Mouse (Mus musculus) right cerebral cortex, postnatal 10 days (tissue): ENCODE results near the gene Camta1.

Experiments
- DNase-seq, 2 experiments: peaks; one replicate each; pipeline ENCODE4 v3.0.0; 2021; ENCODE audit warnings: low spot score in 2 of 2

Gene Camta1

DNA sequence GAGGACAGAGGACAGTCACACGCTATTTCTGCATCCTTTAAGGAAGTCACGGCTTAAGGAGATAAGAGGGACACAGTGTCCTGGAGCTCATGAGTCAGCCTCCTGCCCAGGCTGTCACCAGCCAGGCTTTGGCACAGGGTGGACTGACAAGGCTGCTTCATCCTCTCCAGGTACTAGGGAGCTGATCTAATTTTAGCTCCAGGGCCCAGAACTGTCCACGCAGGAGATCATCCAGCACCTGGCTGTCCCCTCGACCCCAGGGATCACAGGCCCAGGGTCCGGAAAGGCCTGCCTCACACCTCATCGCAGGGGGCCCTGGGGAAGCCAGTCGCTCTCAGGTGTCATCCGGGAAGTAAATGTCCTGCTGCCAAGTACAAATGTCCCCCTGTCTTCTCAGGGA is 341.6 kb downstream of the Camta1 start:
- DNase-seq = no peak

DNA sequence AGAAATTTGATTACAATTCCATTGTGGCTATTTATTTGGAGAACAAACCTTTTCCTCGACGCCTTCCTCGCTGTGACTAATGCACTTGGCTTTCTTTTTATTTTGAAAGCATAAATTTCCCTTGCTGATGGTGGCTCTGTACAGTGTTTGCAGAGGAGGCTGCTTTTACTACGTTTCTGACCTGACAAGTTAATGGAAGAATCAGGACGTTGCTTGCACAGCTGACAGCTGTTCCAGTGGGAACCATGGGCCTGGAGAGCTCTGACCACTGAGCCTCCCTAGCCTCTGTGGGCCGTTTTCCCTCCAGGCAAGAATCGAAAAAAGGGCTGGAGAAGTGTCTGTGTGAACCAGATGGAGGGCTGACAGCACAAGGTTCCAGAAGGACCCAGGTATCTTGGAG is 342.7 kb downstream of the Camta1 start:
- no peak for DNase-seq

DNA sequence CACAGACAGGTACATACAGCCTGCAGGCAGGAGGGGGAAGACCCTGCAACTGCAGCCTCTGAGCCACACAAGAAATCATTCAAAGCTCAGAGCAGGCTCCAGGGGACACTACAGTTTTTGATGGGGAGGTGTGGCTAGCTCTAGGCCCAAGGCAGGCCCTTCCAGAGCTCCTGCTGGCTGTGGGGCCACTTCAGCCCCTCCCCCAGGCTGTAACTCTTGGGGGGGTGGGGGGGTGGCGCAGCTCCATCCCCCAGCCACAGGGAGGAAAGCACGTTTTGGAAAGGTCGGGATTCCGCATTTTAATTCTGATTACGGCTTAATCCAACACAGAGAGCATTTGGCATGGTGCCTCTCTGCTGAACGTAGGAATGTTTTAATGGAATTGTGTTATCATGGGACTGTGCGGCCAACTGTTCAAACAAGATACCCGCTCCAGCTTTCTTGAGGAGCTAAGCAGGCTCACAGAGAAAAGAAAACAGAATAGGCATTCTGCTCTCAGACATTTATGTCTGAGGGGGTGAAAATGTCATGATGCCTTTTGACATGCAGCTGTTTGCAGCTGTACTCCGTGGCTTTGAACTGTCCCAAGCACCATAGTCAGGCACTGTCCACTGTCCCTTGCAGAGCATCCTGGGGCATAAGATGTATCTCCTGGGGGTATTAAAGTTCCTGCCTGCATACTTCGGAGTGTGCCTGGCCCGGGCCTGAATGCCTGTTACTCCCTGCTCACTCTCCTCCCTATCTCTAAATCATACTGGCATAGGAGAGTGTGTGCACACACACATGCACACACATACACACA is 344.5 kb downstream of the Camta1 start:
- DNase-seq = peak in 1 of 2 experiments; percentile 47

DNA sequence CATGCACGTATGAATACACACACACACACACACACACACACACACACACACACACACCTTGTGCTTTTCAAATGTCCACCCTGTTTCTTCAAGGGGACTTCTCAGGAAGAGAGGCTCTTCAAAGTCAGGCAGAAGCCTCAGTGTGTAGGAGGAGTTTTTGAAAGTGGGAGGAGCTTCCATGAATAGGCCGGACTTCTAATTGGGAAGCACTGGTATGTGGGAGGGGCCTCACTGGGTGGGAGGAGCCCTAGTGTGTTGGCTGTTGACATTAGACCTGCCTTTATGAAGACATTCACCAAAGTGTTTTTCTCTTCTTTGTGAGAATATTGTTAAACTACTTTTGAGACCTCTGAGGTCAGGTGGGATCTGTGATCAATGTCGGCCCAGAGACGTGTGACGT is 346.4 kb downstream of the Camta1 start:
- DNase-seq = no peak

DNA sequence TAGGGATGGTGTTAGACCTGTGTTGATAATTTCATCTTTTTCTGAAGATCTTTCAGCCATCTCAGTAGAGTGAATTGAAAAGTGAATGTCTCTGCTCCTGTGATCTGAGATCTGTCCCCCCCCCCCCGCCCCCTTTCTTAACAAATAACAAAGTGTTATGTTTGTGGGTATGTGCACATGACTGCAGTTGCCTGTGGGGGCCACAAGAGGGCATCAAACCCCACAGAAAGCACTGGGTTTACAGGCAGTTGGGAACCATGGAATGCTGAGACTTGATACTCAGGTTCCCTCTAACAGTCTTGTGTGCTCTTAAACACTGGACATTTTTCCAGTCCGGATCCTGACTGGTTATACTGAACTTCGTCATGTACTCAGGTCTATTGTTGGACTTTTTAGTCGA is 350.6 kb downstream of the Camta1 start:
- no peak for DNase-seq

DNA sequence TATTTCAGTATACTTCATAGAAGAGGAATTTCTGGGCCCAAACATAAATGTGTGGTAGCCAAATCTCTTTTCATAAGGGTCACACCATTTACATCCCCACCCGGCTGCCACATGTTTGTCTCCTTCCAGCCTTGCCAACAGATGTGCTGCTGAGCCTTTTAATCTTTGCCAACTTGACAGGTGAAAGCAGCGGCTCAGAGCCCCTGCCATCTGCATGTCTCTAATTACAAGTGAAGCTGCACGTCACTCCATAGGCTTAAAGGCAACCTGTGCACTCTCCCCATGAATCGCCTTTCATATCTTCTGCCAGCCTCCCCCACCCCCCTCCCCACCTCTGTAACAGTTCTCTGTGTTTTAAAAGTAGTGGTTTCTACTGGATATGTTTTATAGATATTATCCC is 351.3 kb downstream of the Camta1 start:
- DNase-seq = no peak

DNA sequence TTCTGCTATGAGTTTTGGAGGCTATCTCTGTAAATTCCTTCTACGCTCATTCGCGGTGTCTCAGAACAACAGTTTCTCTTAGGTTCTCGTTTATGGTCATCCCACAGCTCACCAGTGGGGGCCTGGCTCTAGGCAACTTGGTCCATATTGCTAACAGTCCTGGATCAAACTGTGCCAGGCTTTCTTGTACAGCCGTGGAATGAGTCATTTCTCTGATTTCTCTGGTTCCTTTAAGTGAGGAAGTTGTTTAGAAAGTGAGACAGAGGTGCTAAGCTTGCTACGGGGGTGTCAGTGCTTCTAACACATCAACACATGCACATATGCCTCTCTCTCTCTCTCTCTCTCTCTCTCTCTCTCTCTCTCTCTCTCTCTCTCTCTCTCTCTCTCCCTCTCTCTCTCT is 355.0 kb downstream of the Camta1 start:
- DNase-seq = no peak

DNA sequence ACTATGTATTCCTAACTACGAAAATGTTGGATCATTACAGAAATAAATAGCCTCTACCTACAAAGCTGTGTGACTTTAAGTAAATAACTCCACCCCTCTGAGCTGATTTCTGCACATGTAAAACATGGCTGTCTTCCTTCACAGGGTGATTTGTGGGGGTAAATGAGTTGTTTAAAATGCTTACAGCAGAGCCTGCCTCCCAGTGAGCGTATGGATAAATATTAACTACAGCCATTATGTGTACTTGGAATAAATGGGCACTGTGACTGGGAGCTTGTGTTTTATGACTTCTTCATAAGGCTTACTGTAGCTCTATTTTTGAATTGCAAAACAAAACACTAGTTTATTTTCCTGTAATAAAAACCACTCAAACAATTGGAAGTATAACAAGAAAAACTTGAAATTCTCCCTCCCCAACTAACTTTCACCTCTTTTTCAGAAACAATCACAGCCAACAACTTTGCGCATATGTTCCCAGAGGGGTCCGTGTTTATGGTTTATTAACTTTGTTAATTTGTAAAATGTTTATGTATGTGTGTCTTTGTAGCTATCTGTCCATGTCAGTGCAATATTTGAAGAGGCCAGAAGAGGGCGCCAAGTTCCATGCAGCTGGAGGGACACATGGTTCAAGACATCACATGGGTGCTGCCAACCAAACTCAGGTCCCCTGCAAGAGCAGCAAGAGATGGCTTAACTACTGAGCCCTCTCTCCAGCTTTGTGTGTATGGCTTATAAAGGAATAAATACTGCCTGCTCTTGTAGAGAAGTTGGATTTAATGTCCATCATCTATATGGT is 363.0 kb downstream of the Camta1 start:
- DNase-seq = no peak

DNA sequence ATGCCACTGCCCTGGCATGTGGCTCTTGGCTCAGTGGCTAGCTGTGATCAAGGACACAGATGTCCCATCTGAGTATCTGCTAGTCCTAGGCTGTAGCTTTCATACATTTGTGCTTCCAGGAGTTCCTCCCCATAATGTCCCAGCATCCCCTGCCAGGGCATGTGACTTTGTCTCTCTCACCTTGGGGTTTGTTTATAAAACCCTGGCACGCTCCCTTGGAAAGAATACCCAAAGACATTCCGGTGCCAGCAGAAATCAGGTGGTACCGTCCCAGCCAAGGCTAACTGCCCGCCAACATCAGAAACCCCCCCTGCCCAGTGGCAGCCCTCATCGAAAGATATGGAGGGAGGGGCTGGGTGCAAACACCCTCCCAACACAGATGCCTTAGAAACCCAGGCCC is 365.1 kb downstream of the Camta1 start:
- no peak for DNase-seq

DNA sequence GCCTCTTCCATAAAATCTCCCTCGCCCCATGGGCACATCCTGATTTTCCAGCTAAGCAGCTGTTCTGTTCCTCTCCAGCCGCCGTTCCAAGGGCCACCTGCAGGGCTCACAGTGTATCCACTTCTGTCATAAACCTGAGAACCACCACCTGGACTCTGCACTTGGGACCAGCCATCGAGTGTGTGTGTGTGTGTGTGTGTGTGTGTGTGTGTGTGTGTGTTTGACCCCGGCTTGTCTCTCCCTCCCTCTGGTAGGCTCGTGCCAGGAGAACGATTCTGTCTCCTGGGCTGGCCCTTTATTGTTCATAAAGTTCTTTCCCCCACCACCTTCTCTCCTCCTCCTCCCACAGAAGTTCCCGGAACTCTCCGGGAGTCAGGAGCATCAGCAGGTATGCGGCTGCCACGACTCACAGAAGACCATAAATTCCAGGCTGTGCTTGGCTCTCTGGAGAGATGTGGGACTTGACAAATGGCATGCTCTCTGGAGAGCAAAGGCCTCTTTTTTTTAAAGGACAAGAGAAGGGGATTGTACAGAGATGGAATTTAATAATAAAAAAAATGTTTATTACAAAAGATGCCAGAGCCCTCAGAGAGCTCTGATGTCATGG is 366.3 kb downstream of the Camta1 start:
- DNase-seq = no peak

DNA sequence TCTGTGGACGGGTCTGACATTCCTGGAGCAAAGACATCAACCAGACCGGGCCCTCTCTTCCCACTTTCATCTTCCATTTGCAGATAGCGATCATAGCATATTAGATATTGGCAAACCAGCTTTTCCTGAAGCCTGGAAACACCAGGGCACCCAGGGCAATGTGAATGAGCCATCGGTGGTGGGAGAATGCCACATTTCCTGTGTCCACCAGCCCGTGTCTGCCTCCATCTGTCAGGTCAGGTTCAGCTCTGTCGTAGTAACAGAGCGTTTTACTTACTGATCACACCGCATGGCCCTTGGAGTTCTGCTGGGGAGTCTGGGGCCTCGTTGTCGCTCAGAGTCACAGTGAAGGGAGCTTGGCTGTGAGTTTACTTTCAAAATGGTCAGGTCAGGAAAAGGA is 368.9 kb downstream of the Camta1 start:
- no peak for DNase-seq

DNA sequence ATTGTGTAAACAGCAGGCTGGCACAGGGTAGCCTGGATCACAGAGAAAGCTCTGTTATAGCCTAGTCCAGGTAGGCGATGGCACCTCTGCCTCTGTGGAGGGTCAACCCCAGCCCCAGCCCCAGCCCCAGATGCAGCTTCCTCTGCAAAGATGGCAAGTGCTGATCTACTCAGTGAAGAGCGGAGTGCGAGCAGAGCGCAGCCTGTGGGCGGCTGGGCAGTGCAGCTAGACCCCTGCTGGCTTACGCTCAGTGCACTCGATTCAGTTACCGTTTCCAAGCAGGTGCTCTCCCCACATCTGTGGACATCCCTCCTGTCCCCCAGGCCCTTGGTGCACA is 377.7 kb downstream of the Camta1 start:
- DNase-seq = no peak

DNA sequence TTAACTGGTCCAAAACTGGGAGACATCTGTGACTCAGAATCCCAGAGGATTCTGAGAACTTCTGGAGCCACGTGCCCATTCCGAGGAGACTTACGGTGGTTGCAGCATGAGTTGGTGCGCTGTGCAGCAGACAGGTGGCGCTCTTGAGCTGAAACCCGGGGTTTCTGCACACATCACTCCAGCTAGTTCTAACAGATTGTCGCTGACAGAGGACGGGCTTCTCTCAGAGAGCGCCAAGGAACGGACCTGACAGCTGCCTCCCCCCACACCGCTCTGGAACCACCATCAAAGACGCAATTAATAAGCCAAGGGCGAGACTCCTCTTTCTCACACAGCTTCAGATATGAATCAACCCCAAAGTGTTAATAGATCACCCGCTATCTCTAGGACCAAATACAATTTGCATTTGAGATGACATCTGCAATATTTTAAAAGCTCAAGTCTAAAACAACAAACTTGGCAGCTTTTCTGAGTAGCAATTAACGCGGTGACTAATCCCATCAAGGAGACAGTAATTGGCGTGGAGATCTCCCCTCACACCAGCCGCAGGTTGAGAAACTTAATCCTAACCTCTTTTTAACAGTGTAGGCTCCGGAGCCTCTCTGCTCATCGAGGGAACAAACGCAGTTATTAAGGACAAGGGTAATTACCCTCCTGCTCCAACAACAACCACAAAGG is 378.2 kb downstream of the Camta1 start:
- peak; percentile 78 to 88 for DNase-seq

DNA sequence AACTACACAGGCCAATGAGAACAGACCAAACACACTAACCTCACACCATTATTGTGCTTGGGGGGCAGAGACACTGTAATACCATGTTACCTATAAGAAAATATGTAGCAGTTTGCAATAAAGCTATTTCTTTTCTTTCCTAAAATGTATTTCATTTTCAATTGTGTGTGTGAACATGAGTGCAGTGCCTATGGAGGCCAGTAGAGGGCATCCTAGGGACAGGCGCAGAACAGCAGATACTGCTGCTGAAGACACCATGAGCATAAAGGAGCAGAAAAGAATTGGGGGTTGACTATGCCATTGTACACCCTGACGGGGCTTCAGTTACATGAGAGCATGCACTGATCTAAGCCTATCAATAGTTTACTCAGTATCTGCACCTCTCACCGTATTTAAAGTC is 380.7 kb downstream of the Camta1 start:
- DNase-seq = no peak

DNA sequence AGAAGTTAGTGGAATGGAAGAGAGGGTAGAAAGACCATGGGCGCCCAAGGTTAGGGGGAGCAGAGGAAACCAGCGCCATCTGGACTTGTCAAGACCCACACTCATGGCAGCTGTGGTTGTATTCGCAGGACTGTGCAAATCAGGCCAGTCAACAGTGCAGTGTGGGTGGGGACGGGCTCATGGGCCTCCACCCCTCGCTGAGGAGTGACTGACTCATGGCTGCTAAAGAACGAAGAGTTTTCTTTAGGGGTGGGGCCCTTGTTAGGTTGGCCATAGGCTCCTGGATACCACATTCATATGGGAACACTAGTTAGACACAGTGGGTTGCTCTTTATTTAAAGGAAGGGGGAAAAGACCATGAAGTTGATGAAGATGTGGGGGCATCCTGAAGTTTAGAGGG is 383.7 kb downstream of the Camta1 start:
- DNase-seq = no peak

DNA sequence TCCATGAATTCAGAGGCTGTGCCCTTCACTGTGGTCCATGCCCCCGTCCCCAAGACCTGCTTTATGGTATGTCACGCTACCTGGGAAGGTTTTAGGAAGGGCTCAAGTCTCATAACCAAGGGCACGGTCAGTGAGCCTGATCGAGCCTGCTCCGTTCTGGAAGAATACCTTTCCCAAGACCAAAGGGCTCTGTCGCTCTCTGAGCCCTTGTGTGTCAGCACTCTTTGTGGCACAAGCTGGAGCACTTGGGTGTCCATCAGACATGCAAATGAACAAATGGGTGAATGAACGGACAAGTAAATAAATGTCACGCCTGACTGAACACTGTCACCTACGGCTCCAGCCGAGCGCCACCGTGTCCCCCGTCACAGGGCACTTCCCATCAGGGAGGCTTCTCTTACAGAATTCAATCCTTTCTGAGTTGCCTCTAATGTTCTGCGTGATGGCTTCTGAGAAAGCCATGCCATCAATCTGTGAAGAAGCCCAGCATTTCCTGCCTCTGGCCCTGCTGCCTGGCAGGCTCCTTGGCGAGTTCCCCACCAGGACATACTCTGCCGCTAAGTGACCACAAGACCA is 386.7 kb downstream of the Camta1 start:
- no peak for DNase-seq

DNA sequence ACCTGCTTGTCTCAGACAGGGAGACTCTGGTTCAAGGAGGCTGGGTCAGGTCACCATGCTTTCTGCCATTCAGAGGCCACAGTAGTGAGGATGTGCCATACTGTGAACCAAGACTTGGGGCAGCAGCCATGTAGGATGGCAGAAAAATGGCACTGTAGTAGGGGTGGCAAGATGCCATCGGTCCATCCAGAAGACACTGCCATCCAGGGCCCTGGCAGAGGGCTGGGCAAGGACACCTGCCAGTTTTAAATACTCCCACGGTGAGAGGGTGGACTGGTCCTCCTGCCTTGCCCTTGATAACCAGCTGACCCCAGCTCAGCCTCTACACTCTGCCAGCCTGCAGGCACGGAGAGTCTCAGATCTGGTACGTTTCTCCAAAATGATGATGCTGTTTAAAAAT is 389.8 kb downstream of the Camta1 start:
- no peak for DNase-seq

DNA sequence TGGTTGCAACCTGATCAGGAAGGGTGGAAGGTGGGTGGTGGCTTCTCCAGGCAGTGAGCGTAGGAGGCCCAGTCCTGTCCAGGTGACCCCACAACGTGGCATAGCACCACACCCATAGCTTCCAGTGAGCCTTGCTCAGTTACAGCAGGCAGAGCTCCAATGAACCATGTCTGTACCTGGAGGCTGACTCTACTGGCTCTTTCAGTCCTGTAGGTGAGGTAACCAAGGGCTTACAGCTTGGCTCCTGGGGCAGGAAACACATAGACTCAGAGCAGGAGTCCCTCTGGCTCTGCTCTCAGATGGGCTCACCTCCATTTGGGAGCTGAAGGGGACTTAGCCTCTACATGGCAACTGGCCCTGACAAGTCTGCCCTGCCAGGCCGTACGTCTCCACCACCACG is 393.3 kb downstream of the Camta1 start:
- DNase-seq = no peak

DNA sequence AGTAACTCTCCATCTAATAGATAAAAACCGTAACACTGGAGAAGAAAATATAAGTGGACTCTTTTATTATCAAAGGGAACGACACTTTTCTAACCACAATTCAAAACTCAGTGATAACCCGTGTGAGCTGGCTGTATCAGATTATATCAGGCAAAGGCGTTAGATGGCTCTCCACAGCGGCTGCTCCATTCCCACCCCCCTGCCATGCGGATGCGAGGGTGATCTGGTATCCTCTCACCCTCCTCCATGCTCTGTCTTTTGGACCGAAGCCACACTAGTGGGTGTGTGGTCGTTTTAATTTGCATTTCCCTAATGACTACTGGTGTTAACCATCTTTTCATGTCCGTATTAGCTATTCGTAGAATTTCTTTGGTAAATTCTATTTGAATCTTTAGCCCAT is 403.0 kb downstream of the Camta1 start:
- no peak for DNase-seq

DNA sequence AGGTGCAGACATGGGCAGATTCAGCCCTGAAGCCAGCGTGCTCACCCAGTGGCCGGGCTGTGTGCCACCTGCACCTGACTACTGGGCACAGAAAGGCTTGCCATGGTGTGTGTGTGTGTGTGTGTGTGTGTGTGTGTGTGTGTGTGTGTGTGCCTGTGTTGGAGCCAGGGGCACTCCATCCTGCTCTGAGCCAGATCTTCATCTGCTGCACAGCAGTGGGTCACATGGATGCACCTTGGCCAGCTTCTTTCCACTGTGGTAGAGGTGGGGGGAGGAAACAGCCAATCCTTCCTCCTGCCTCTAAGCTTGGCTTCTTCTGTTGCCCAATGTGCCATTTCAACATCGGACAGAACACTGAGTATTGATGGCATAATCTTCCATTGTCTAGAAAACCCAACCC is 407.1 kb downstream of the Camta1 start:
- DNase-seq = no peak

DNA sequence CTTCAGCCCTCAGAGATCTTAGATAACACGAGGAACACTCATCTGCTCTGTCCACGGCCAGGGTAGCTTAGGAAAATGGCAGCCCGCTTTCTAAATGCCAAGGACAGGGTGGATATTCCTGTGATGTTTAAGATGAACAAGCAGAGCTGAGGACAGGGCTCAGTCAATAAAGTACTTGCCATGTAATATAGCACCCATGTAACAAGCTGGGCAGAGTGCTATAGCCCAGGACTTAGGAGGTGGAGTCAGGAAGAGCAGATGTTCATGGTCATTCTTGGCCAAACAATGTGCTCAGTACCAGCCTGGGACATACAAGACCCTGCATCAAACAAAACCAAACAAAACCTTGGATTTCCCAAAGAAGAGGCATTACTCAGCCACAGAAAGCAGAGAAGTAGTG is 407.6 kb downstream of the Camta1 start:
- no peak for DNase-seq

DNA sequence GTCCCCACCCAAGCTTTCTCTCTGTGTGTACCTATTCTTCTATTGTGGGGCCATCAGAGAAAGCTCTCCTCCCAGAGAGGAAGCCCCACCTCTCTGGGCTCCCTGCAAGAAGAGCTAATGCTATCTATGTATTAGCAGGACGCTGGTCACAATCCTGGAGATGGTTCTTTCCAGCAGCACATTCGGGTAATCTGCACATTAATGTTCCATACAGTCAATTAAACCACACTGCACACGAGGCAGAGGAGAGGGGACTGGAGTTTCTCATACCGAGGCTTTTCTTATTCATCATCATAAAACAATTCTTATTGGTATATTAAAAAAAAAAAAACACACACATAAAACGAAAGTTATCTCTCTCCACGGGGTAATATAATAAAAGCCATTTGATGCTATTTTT is 409.8 kb downstream of the Camta1 start:
- no peak for DNase-seq
